Mouse (Mus musculus): Measurements from ENCODE around the gene Arhgdig.
"Not testable (repeated sequence)": the region's sequence is repeated elsewhere in the genome, so short reads cannot be mapped to it uniquely, and the experiment has no call there.

- TF ChIP-seq CTCF (IDR thresholded peaks at IDR 0.05; ENCODE audit: control insufficient read depth, insufficient read depth, insufficient read length); MAX (IDR thresholded peaks at IDR 0.05): not testable (repeated sequence)
Observed at GRCm38 (mm10) chr17:26175248-26175647, 32.3 kb downstream of the Arhgdig start.

Data from C2C12 (cell line).